Mouse (Mus musculus) layer of hippocampus, adult 9-11 months (tissue): ENCODE results near the gene Adnp.
A peak's percentile ranks its signal among the peaks of the same experiment; 100 is the strongest.

Experiments
- DNase-seq: peaks from one replicate; pipeline ENCODE4 v3.0.0; 2022

Gene Adnp

GRCm38 (mm10) chr2:168206725-168207644 is at the start of gene Adnp:
Gene Adnp (minus strand): TSS chr2:168207112.
- peak; percentile 97 for DNase-seq

GRCm38 (mm10) chr2:168256506-168256905 is 49.6 kb upstream of the Adnp start:
- DNase-seq = no peak

GRCm38 (mm10) chr2:168253822-168254221 is 46.9 kb upstream of the Adnp start:
- peak; percentile 53 for DNase-seq

- no peak for DNase-seq
These were observed 45.9 kb upstream of the Adnp start for GRCm38 (mm10) chr2:168252639-168253292.

GRCm38 (mm10) chr2:168250270-168250669 is 43.4 kb upstream of the Adnp start:
- DNase-seq = peak; percentile 84

GRCm38 (mm10) chr2:168248856-168249245 is 41.9 kb upstream of the Adnp start:
- no peak for DNase-seq

- no peak for DNase-seq
These were observed 41.4 kb upstream of the Adnp start for GRCm38 (mm10) chr2:168248167-168248855.

- DNase-seq = no peak
These were observed 38.7 kb upstream of the Adnp start for GRCm38 (mm10) chr2:168245571-168245970.

GRCm38 (mm10) chr2:168243278-168243677 is 36.4 kb upstream of the Adnp start:
- DNase-seq = no peak

- DNase-seq = no peak
These were observed 35.9 kb upstream of the Adnp start for GRCm38 (mm10) chr2:168242841-168243240.

GRCm38 (mm10) chr2:168238335-168238734 is 31.4 kb upstream of the Adnp start:
- DNase-seq = no peak

- DNase-seq = no peak
These were observed 26.4 kb upstream of the Adnp start for GRCm38 (mm10) chr2:168233286-168233685.

- DNase-seq = no peak
These were observed 24.5 kb upstream of the Adnp start for GRCm38 (mm10) chr2:168231471-168231829.

GRCm38 (mm10) chr2:168230773-168231470 is 24.0 kb upstream of the Adnp start:
- DNase-seq = peak; percentile 22

- peak; percentile 85 for DNase-seq
These were observed 23.3 kb upstream of the Adnp start, which contains the start of the genes Gm20716, Dpm1 and Mocs3 for GRCm38 (mm10) chr2:168230026-168230728. Gene Gm20716 (minus strand): TSS chr2:168230364. Gene Dpm1 (minus strand): TSS chr2:168230591. Gene Mocs3 (plus strand): TSS chr2:168230622.

GRCm38 (mm10) chr2:168229116-168230025 is 22.5 kb upstream of the Adnp start:
- DNase-seq = peak; percentile 30

- DNase-seq = no peak
These were observed 16.4 kb upstream of the Adnp start for GRCm38 (mm10) chr2:168223326-168223725.

GRCm38 (mm10) chr2:168213788-168214397 is 7.0 kb upstream of the Adnp start:
- no peak for DNase-seq

- peak; percentile 17 for DNase-seq
These were observed 971 bp upstream of the Adnp start for GRCm38 (mm10) chr2:168207883-168208282.
